Mouse (Mus musculus) adrenal gland, adult 8-10 months (tissue): Measurements from ENCODE around the gene Hes3. TPM values are rescaled to one million over a fixed set of nuclear protein-coding genes. Genes with fewer than 3 reads are reported as not detected.

Experiments used
- DNase-seq: peaks from one replicate; pipeline ENCODE4 v3.0.0; 2022
- total RNA-seq, 4 experiments: library from RNA; stranded (reverse); gene quantifications; 2 replicates each; pipeline ENCODE4 v1.2.4; 2022

Hes3 gene
- total RNA-seq, 4 experiments from 2014 or later, result not detected

GRCm38 (mm10) chr4:152277916-152278315 lies 13.5 kb downstream of the Hes3 start:
- DNase-seq, result no peak

- DNase-seq, result no peak
Measured at GRCm38 (mm10) chr4:152276389-152277347, 14.8 kb downstream of the Hes3 start.

- no peak for DNase-seq
Measured at GRCm38 (mm10) chr4:152274681-152275131, 16.8 kb downstream of the Hes3 start.

GRCm38 (mm10) chr4:152273621-152274236 lies 17.7 kb downstream of the Hes3 start, which contains the start of gene Gpr153:
TSS of gene Gpr153 (plus strand) at chr4:152274232.
- no peak for DNase-seq

- DNase-seq, result no peak
Measured at GRCm38 (mm10) chr4:152273191-152273590, 18.3 kb downstream of the Hes3 start.

- DNase-seq, result no peak
Measured at GRCm38 (mm10) chr4:152272449-152273049, 18.9 kb downstream of the Hes3 start.

- DNase-seq, result no peak
Measured at GRCm38 (mm10) chr4:152272006-152272405, 19.5 kb downstream of the Hes3 start.

GRCm38 (mm10) chr4:152271334-152271733 lies 20.1 kb downstream of the Hes3 start:
- no peak for DNase-seq

- no peak for DNase-seq
Measured at GRCm38 (mm10) chr4:152270599-152270998, 20.9 kb downstream of the Hes3 start.

GRCm38 (mm10) chr4:152269967-152270366 lies 21.5 kb downstream of the Hes3 start:
- no peak for DNase-seq

GRCm38 (mm10) chr4:152267748-152268369 lies 23.6 kb downstream of the Hes3 start:
- peak; percentile 81 for DNase-seq

- no peak for DNase-seq
Measured at GRCm38 (mm10) chr4:152266236-152266895, 25.1 kb downstream of the Hes3 start.

- DNase-seq, result no peak
Measured at GRCm38 (mm10) chr4:152265791-152266190, 25.7 kb downstream of the Hes3 start.

GRCm38 (mm10) chr4:152264867-152265568 lies 26.4 kb downstream of the Hes3 start:
- DNase-seq, result no peak

GRCm38 (mm10) chr4:152264177-152264530 lies 27.3 kb downstream of the Hes3 start:
- no peak for DNase-seq

GRCm38 (mm10) chr4:152263512-152264176 lies 27.8 kb downstream of the Hes3 start:
- DNase-seq, result no peak

- DNase-seq, result no peak
Measured at GRCm38 (mm10) chr4:152263089-152263488, 28.4 kb downstream of the Hes3 start.

GRCm38 (mm10) chr4:152262187-152262586 lies 29.3 kb downstream of the Hes3 start:
- no peak for DNase-seq

GRCm38 (mm10) chr4:152260451-152260850 lies 31.0 kb downstream of the Hes3 start:
- DNase-seq, result peak; percentile 53

- DNase-seq, result no peak
Measured at GRCm38 (mm10) chr4:152257070-152257469, 34.4 kb downstream of the Hes3 start.
